Mouse (Mus musculus): Measurements from ENCODE around the gene Emc10.

Gene Emc10

GRCm38 (mm10) chr7:44486927-44487575 lies 9.3 kb downstream of the Emc10 start:
- DNase-seq (ENCODE audit: extremely low read depth, insufficient read length, low spot score) = no peak

- DNase-seq (ENCODE audit: extremely low read depth, insufficient read length, low spot score) = no peak
These were observed 10.6 kb downstream of the Emc10 start for GRCm38 (mm10) chr7:44485572-44486195.

DNA sequence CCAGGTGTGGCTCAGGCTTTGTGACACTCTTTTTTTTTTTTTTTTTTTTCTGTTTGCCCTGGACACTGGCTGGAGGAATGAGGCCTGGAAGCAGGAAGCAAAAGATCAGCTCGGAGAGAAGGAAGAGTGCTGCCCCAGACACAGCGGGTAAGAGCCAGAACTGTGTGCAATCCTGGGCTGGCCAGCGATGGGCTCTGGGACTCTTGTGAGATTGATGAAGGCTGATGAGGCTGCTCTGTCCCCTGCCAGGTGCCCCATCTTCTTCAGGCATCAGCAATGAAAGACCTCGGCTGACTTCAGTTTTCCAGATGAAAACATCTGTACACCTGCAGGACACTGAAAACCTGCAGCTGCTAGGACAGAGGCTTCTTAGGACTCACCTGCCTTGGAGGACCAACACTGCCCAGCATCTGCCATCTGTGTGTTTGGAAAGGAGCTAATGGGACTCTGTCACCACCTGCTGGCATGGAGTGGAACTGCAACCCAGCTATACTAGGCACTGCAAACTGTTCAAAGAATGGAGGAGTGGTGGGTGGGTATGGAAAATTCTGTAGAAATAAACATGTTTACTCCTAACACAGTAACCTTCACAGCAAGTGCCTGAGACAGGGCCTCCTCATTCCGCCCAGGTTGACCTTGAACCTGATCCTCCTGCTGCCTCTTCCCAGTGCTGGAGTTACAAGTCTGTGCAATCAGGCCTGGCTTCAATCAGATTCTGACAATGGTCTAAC lies 11.3 kb downstream of the Emc10 start:
- no peak for DNase-seq (ENCODE audit: extremely low read depth, insufficient read length, low spot score)

- no peak for DNase-seq (ENCODE audit: extremely low read depth, insufficient read length, low spot score)
These were observed 12.2 kb downstream of the Emc10 start for GRCm38 (mm10) chr7:44484109-44484508.

GRCm38 (mm10) chr7:44482836-44483435 lies 13.4 kb downstream of the Emc10 start:
- no peak for DNase-seq (ENCODE audit: extremely low read depth, insufficient read length, low spot score)

- no peak for DNase-seq (ENCODE audit: extremely low read depth, insufficient read length, low spot score)
These were observed 21.2 kb downstream of the Emc10 start for GRCm38 (mm10) chr7:44475046-44475614.

- peak; percentile 64 for DNase-seq (ENCODE audit: extremely low read depth, insufficient read length, low spot score)
These were observed 21.9 kb downstream of the Emc10 start for GRCm38 (mm10) chr7:44474419-44474818.

DNA sequence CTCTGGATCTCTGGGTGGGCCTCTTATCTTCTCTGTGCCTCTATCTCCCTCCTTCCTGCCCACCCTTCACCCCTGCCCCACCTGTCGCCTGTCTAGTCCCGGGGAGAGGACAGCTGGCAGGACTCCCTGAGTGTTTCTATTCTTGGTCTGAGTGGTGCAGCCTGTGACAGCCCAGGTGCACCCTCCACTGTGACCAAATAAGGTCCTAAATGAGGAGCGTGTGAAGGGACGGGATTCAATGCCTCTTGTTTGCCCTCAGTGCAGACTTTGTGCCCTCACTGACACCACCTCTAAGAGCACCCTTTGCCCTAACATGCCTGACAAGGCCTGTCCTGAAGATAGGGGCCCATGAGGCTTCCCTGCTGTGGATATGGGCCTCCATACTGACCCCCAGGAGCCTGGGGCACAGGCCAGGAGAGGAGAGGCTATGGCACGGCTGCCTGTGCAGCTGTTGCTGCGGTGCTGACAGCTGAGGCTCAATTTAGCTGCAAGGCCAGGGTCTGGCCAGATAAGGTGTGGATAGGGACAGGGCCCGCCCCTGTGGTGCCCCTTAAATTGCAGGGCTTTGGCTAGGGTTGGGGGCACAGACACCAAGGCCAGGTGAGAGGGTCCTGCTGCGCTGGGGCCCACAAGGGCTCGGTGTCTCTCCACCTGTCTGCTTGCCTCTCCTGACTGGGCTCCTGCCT lies 23.2 kb downstream of the Emc10 start:
- DNase-seq (ENCODE audit: extremely low read depth, insufficient read length, low spot score) = no peak

GRCm38 (mm10) chr7:44472558-44472885 lies 23.8 kb downstream of the Emc10 start:
- DNase-seq (ENCODE audit: extremely low read depth, insufficient read length, low spot score) = no peak

- DNase-seq (ENCODE audit: extremely low read depth, insufficient read length, low spot score) = no peak
These were observed 24.3 kb downstream of the Emc10 start for GRCm38 (mm10) chr7:44471880-44472557.

DNA sequence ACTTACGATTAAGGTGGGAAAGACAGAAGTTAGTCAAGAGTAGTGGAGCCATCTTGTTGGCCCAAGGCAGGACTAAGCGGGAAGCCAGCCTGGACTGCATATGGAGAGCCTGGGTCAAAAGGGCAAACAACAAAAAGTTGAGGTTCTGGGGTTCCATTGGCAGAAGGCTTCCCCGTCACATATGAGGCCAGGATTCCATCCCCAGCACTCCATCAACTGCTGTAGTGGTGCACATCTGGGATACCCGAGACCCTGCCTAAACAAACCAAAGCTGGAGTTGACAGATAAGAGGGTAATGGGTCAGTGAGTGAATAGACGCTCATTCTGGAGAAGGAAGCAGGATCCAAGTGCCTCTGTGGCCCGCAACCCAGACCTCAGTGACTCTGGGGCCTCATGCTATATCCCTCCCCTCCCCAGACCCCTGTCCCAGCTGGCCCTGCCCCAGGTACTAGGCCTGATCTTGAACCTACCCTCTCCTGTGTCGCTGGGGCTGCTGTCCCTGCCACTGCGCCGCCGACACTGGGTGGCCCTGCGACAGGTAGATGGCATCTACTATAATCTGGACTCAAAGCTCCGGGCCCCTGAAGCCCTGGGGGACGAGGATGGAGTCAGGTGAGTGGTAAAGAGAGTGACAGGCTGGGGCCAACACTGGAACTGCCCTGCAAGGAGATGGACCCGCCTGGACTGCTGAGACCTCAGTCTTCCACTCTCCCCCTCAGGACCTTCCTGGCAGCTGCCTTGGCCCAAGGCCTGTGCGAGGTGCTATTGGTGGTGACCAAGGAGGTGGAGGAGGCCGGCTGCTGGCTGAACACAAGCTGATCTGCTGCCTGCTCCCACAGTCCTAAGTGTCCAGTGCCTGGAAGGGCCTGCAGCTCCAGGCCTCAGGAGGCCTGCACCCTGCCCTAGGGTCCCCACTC lies 25.4 kb downstream of the Emc10 start:
- no peak for DNase-seq (ENCODE audit: extremely low read depth, insufficient read length, low spot score)

DNA sequence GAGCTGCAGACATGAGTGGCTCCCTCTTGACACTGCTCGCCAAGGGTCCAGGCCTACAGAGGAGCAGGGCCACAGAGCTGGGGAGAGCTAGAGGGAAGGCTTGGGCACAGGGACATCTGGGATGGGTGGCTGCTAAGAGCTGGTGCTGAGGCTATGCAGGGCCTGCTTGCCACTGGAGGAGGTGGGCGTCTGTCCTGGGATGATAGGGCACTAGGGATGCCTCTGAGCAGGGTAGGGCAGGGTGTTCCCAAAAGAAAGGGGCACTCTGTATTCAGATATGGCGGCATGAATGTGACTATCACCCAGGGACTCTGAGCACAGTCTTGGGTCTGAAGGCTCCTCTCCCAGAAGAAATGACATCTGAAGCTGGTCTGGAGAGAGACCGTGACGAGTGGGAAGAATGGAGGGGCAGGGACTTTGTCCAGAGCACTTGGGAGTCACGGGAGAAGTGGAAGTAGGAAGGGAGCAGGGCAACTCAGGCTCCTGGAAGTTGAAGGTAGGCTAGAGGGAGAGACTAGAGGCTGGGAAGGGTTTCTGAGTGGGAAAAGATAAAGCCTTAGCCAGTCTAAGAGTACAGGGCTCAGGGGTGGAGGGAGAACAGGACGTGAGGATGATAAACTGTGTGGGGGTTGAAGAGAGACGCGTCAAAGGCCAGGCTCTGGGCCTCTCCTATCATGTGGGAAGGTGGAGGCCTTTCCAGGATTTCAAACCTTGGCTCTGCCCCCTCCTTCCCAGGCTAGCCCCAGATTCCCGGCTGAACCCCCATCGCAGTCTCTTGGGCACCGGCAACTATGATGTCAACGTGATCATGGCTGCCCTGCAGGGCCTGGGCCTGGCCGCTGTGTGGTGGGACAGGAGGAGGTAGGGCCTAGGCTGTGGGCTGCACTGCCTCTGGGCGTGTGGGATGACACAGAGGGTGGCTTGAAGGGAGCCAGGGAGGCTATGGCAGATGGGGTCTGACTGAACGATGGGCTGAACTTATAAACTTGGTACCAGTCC lies 26.4 kb downstream of the Emc10 start:
- no peak for DNase-seq (ENCODE audit: extremely low read depth, insufficient read length, low spot score)

- no peak for DNase-seq (ENCODE audit: extremely low read depth, insufficient read length, low spot score)
These were observed 27.6 kb downstream of the Emc10 start for GRCm38 (mm10) chr7:44468644-44469285.

DNA sequence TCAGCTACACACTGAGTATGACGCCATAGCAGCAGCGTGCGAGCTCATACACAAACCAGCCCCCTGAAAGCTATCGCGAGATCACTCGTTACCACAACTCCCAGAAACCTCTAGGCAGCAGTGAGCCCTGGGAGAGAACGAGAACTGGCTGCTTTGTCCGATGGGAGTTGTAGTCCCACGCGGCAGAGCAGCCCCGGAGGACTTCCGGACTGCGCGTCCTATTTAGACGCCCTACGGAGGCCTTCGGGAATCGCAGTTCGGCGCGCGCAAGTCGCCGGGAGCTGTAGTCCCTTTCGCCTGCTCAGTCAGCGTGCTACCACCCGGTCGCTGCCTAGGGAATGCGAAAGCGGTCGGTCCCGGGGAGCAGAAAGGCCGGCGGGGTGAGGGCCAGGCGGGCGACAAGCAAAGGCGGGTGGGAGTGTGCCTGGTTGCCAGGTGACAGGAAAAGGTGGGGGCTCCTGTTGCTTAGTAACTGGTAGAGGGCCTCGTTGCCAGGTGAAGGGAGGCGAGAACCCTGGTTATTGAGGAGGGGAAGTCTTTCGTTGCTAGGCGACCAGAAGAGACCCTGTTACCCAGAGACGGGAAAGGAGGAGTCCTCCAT lies 28.4 kb downstream of the Emc10 start, which contains the start of gene Josd2:
Gene Josd2, plus strand, starts transcription at position 170 of the 601 bp plus-strand sequence.
- peak; percentile 92 for DNase-seq (ENCODE audit: extremely low read depth, insufficient read length, low spot score)

DNA sequence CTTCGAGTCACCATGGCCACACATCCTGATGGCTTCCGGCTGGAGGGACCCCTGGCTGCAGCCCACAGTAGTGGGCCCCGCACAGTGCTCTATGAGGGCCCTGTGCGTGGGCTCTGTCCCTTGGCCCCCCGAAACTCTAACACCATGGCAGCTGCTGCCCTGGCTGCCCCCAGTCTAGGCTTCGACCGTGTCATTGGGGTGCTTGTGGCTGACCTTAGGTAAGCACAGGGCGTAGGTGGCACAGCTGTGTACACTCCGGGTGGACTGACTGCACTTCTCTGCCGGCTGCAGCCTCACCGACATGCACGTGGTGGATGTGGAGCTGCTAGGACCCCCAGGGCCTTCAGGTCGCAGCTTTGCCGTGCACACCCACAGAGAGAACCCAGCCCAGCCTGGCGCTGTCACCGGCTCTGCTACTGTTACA lies 29.4 kb downstream of the Emc10 start:
- no peak for DNase-seq (ENCODE audit: extremely low read depth, insufficient read length, low spot score)

- no peak for DNase-seq (ENCODE audit: extremely low read depth, insufficient read length, low spot score)
These were observed 30.1 kb downstream of the Emc10 start for GRCm38 (mm10) chr7:44466006-44466887.

All from 3134 (cell line).